Mouse (Mus musculus) T-cell, adult 2 months (primary cell): ENCODE data around the gene Lmo2.

Source experiments
- DNase-seq: peaks from one replicate; pipeline ENCODE4 v3.0.0; 2022; ENCODE audit warnings: low spot score

Gene Lmo2

GRCm38 (mm10) chr2:103944859-103945258 lies 12.9 kb upstream of the Lmo2 start:
- no peak for DNase-seq

DNA sequence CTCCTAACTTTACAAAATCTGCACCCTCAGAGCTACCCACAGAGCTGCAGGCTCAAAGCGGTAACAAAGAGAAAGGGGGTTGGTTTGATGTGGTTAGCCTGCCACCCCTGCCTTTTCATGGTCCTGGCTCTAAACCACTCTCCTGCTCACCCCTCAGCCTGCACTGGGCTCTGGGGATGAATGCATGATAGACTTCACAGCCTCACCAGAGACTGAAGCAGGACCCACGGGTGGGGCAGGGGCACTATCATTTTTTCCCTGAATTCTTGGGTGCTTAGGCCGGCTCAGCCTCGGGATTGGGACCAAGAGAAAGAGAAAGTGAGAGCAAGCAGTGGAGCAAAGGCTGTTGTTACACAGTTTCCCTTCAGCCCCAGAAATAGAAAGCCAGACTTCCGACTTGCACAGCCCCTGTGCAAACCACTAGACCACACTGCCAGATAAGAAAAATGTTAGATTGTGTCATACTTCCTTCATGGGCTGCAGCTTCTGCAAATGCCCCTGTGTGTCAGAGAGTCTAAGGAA lies 12.2 kb upstream of the Lmo2 start:
- peak; percentile 62 for DNase-seq

GRCm38 (mm10) chr2:103946892-103947291 lies 10.9 kb upstream of the Lmo2 start:
- no peak for DNase-seq

GRCm38 (mm10) chr2:103947982-103948655 lies 9.7 kb upstream of the Lmo2 start:
- no peak for DNase-seq

- DNase-seq, result no peak
Measured at GRCm38 (mm10) chr2:103953050-103953835, 4.5 kb upstream of the Lmo2 start.

DNA sequence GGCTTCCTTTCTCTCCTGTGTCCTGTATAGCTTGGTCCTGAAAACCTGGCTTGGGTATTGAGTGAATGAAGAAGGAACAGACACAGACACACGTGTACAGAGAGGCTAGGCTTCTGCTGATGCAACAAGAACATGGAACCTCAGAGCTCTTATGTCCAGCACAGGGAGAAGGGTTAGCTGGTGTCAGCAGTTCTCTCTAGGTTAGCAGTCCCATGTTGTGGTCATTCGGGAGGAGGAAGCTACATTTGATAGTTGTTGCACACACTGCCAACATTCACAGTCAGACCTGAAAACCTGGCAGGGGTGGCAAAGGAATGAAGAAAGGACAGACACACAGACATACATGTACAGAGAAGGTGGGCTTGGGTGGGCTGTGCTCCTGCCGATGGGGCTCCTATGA lies 2.1 kb upstream of the Lmo2 start:
- no peak for DNase-seq

GRCm38 (mm10) chr2:103956867-103957266 lies 919 bp upstream of the Lmo2 start:
- DNase-seq, result no peak

- DNase-seq, result no peak
Measured at GRCm38 (mm10) chr2:103958634-103959033, 848 bp downstream of the Lmo2 start.

DNA sequence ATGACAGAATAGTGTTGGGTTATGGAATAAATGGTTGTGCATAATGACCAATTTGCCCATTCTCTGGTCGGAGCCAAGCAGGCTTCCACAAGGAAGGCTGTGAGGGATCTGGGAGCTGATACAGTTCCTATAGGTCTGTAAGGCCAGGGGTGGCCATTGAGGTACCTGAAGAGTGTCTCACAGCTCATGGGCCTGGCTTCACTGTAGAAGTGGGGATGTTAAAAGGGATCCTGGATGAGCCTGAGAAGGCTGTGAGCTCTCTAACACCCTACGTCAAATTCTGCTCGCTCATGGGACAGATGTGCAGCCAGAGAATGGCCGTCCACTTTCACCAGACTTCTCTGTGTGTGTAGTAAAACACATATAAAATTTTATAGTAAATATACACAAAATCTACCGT lies 1.3 kb downstream of the Lmo2 start:
- DNase-seq, result no peak

DNA sequence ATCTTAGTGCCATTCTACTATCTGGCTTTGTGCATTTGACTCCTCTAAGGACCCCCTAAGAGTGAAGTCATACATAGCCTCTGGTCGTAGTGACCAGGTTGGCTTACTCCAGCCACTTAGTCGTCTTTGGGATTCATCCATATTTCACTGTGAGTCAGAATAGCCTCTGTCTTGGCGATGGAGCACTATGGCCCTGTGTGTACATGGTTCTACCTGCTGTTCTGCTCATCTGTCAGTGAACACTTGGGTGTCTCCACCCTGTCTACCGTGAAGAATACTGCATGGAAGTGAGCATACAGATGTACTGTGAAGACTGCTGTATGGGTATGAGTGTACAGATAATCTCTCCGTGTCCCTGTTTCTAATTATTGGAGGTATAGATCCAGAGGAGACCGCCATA lies 1.8 kb downstream of the Lmo2 start:
- DNase-seq, result no peak

GRCm38 (mm10) chr2:103962349-103962748 lies 4.6 kb downstream of the Lmo2 start:
- no peak for DNase-seq

DNA sequence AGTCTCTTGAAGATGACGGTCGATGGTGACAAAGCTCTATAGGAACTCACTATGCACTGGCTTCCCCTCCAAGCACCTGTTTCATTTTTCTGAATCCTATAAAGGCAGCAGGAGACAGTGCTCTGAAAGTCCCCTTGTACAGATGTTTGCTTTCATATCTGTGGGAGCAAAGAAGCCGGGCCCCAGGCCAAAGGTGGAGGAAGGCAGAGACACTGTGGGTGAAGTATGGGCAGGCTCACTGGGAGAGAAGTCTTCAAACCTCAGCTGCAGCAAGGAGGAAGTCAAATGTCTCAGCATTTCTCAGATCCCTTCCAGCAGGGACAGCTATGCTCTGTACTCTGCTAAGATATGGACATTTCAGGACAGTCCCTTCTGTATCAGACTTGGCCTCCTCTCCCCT lies 7.6 kb downstream of the Lmo2 start:
- no peak for DNase-seq

DNA sequence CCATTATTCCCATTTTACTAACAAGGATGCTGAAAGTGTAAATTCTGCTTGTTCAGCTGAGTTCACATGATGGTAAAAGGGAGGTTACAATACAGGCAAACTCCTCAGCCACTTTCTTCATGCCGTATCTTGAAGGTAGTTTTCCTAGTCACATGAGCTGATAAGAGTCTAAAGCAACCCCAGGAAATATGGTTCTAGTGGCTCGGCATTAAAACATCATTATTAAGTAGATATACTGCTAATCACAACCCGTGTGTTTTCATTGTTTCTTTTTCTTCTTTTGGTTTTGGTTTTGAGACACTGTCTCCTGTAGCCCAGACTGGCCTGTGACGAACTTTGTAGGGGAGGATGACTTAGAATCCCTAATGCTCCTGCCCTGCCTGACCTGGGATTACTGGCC lies 10.4 kb downstream of the Lmo2 start:
- DNase-seq, result no peak

DNA sequence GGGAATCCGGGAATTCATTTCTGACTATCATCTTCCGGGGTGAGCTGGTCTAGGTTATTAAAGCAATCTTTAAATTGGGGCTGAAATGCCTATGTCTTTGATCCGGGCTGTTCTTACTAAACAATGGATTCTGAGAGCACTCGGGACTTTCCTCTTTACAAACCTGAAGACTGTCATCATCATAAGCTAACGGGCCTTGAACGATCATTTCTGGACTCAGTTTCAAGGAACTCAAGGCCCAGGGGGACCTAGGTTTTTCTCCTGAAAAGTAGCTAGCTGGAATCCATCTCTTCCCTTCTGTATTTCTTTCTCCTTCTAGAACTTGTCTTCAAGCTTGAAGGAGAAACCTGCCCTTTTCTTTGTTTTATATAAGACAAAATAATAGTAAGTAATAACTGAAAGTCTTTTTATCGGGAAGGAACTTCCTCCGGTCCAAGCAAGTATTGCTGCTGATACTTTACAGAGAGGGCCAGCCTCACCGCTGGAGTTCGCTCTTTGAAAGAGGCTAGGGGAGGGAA lies 11.2 kb downstream of the Lmo2 start:
- no peak for DNase-seq

DNA sequence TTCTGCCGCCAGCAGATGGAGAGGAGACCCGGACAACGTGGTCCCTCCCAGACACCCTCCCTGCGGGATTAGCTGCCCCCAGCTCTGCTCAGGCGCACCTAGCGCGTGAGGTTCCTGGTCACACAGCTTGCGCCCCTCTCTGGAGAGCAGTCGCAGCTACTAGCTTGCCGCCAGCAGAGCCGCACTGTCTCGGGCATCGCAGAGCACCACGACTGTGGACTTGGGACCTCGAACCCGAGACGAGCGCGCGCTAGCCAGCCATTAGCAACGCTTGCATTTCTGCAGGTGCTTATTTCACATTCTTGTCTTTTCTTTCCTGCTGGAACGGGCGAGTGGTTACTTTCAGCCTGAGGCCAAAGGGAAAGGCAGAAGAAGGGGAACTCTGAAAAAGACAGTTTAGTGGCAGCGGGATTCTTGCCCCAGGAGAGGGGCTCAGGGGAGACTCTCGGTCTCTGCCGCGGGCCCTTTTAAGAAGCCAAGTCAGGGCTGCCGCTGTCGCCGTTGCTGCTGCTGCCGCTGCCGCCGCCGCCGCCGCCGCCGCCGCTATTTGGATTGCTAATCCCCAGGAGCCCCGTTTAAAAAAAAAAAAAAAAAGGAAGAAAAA lies 11.8 kb downstream of the Lmo2 start:
- DNase-seq, result peak; percentile 11

DNA sequence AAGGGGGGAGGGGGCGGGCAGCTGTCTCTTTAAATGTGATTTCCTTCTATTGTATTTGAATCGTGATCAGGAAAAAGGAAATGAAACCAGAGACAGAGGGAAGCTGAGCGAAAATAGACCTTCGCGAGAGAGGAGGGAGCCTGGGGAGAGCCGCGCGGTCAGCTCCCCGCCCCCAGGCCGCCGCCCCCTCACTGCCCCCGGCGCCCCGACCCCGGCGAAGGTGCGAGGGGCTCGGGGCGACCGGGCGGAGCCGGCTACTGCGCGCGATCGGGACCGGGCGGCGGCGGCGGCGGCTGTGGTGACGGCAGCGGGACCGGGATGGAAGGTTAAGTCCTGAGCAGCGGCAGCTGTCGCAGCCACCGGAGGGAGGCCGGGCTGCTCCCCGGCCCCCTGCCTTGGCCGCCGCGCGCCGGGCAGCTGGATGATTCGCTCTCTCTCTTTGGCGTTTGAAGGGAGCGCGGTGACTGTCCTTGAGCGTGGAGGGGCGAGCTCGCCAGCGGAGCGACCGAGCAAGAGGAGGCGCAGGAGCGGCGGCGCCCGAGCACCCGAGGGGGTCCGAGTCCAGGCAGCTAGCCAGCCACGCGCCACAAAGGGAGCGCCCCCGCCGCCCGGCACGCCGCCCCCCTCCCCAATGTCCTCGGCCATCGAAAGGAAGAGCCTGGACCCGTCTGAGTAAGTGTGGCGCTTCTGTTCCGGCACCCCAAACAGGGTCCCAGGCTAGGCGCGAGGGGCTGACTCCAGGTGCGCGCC lies 12.4 kb downstream of the Lmo2 start:
- DNase-seq, result peak; percentile 18

GRCm38 (mm10) chr2:103970791-103971649 lies 13.2 kb downstream of the Lmo2 start:
- no peak for DNase-seq

DNA sequence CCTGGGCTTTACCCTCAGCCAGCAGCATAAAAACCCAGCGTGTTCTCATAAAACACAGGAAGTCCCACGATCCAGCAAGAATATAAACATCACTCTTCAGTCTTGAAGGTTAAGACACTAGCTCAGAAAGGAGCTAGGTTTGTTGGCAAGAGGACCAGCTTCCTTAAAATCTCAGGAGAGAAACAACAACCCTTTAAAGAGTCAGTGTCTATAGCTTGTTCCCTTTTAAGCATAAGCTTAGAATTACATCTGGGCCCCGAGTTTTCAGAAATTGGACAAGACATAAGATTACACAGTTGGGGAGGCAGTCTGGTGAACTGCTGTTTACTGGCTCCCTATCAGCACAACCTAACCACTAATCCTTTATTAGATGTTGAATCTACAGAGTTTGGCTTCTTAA lies 14.1 kb downstream of the Lmo2 start:
- no peak for DNase-seq

- DNase-seq, result no peak
Measured at GRCm38 (mm10) chr2:103975904-103976303, 18.1 kb downstream of the Lmo2 start.

DNA sequence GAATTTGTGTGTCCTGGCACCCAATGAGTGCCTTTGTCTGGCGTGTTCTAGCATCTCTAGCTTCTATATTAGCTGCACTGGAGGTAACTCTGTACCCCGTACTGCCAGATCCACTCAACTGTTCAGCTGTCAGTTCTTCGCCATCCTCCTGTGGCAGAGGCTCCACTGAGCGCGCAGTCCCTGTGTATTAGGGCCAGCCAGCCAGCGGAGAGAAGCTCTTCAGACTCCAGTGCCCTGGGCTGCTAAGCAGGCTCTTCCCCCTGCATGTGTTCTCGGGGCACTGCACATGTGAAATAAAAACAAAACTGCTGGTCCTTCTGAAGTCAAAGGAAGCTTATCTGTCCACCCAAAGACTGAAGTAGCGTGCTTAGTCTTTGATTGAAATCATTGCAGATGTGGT lies 19.4 kb downstream of the Lmo2 start:
- DNase-seq, result no peak

DNA sequence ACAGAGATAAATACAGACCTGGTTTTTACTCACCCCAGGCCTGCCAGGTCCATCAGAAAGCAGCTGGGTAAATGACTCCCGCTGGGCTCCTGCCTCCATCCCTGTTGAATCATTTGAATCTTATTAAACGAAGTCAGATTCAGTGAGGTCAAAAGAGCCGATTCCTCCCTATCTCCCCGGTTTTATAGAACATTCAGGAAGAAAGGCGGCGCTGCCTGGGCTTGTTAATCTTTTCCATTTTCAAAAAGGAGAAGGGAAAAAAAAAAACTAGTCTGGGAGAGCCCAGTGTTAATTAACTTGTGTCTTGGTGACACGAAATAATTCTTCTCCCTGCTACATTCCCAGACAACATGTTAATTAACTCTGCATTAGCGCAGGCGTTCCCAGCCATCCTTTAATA lies 19.9 kb downstream of the Lmo2 start:
- DNase-seq, result no peak
